Mouse (Mus musculus) lung, postnatal 10 days (tissue): ENCODE measurements around the gene Os9.

Source experiments
- DNase-seq: peaks from one replicate; pipeline ENCODE4 v3.0.0; 2021

Gene Os9

GRCm38 (mm10) chr10:127144536-127144935 lies 23.6 kb upstream of the Os9 start:
- no peak for DNase-seq

GRCm38 (mm10) chr10:127143228-127143627 lies 22.3 kb upstream of the Os9 start:
- DNase-seq = no peak

- DNase-seq = no peak
Measured at GRCm38 (mm10) chr10:127141500-127141899, 20.6 kb upstream of the Os9 start.

- DNase-seq = no peak
Measured at GRCm38 (mm10) chr10:127140971-127141370, 20.0 kb upstream of the Os9 start.

GRCm38 (mm10) chr10:127138328-127139141 lies 17.6 kb upstream of the Os9 start:
- DNase-seq = no peak

GRCm38 (mm10) chr10:127137896-127138295 lies 17.0 kb upstream of the Os9 start:
- no peak for DNase-seq

GRCm38 (mm10) chr10:127136510-127136909 lies 15.6 kb upstream of the Os9 start:
- no peak for DNase-seq

GRCm38 (mm10) chr10:127135118-127135836 lies 14.3 kb upstream of the Os9 start:
- no peak for DNase-seq

GRCm38 (mm10) chr10:127134394-127135035 lies 13.6 kb upstream of the Os9 start:
- DNase-seq = peak; percentile 32

- no peak for DNase-seq
Measured at GRCm38 (mm10) chr10:127132469-127132868, 11.5 kb upstream of the Os9 start.

- DNase-seq = no peak
Measured at GRCm38 (mm10) chr10:127129431-127129830, 8.5 kb upstream of the Os9 start.

GRCm38 (mm10) chr10:127127711-127128279 lies 6.9 kb upstream of the Os9 start:
- no peak for DNase-seq

GRCm38 (mm10) chr10:127126579-127126978 lies 5.6 kb upstream of the Os9 start:
- no peak for DNase-seq

GRCm38 (mm10) chr10:127125210-127126001 lies 4.5 kb upstream of the Os9 start:
- DNase-seq = peak; percentile 63

GRCm38 (mm10) chr10:127123436-127123805 lies 2.5 kb upstream of the Os9 start:
- DNase-seq = peak; percentile 80

GRCm38 (mm10) chr10:127122784-127123435 lies 2.0 kb upstream of the Os9 start:
- no peak for DNase-seq

- no peak for DNase-seq
Measured at GRCm38 (mm10) chr10:127122018-127122417, 1.1 kb upstream of the Os9 start.

- peak; percentile 11 for DNase-seq
Measured at GRCm38 (mm10) chr10:127120301-127121065, 448 bp downstream of the Os9 start.

GRCm38 (mm10) chr10:127119229-127119628 lies 1.7 kb downstream of the Os9 start:
- DNase-seq = no peak

- DNase-seq = no peak
Measured at GRCm38 (mm10) chr10:127118470-127118869, 2.5 kb downstream of the Os9 start.

- no peak for DNase-seq
Measured at GRCm38 (mm10) chr10:127115068-127115467, 5.9 kb downstream of the Os9 start.
